Mouse (Mus musculus): ENCODE results near the gene Fip1l1.

GRCm38 (mm10) chr5:74613491-74614151 is 78.4 kb downstream of the Fip1l1 start:
- no peak for TF ChIP-seq POLR2A (IDR thresholded peaks at IDR 0.05; ENCODE audit: low read depth, low read length)
- TF ChIP-seq CTCF (IDR thresholded peaks at IDR 0.05; ENCODE audit: borderline replicate concordance, insufficient read depth, low read length), result no peak

Data from embryonic fibroblast, embryonic 13.5 days (primary cell).